Mouse (Mus musculus): ENCODE measurements around the gene Hexa.

The Hexa gene

GRCm38 (mm10) chr9:59552610-59553009, 13.3 kb downstream of the Hexa start:
- no peak for DNase-seq (ENCODE audit: low read depth, low spot score)

- no peak for DNase-seq (ENCODE audit: low read depth, low spot score)
These were observed 14.4 kb downstream of the Hexa start for GRCm38 (mm10) chr9:59553719-59554118.

GRCm38 (mm10) chr9:59565600-59565999, 26.3 kb downstream of the Hexa start:
- DNase-seq (ENCODE audit: low read depth, low spot score): peak; percentile 61

GRCm38 (mm10) chr9:59567111-59567510, 27.8 kb downstream of the Hexa start:
- DNase-seq (ENCODE audit: low read depth, low spot score): peak; percentile 57

- DNase-seq (ENCODE audit: low read depth, low spot score): no peak
These were observed 32.5 kb downstream of the Hexa start for GRCm38 (mm10) chr9:59571852-59572251.

GRCm38 (mm10) chr9:59577401-59577800, 38.1 kb downstream of the Hexa start:
- DNase-seq (ENCODE audit: low read depth, low spot score): no peak

- peak; percentile 98 for DNase-seq (ENCODE audit: low read depth, low spot score)
These were observed 38.6 kb downstream of the Hexa start, which contains the start of gene Celf6 for GRCm38 (mm10) chr9:59577844-59578504. Celf6 (plus strand) TSS chr9:59577917.

- no peak for DNase-seq (ENCODE audit: low read depth, low spot score)
These were observed 39.1 kb downstream of the Hexa start for GRCm38 (mm10) chr9:59578505-59578867.

GRCm38 (mm10) chr9:59584871-59585308, 45.5 kb downstream of the Hexa start:
- peak; percentile 57 for DNase-seq (ENCODE audit: low read depth, low spot score)

GRCm38 (mm10) chr9:59588252-59588651, 48.9 kb downstream of the Hexa start:
- DNase-seq (ENCODE audit: low read depth, low spot score): no peak

GRCm38 (mm10) chr9:59588710-59589671, 49.7 kb downstream of the Hexa start:
- peak; percentile 9 for DNase-seq (ENCODE audit: low read depth, low spot score)

- no peak for DNase-seq (ENCODE audit: low read depth, low spot score)
These were observed 50.5 kb downstream of the Hexa start for GRCm38 (mm10) chr9:59589703-59590439.

- DNase-seq (ENCODE audit: low read depth, low spot score): no peak
These were observed 62.3 kb downstream of the Hexa start for GRCm38 (mm10) chr9:59601661-59602060.

GRCm38 (mm10) chr9:59605967-59606366, 66.6 kb downstream of the Hexa start:
- no peak for DNase-seq (ENCODE audit: low read depth, low spot score)

- DNase-seq (ENCODE audit: low read depth, low spot score): no peak
These were observed 71.6 kb downstream of the Hexa start for GRCm38 (mm10) chr9:59610950-59611349.
